Mouse (Mus musculus) right cerebral cortex, adult 2 months (tissue): ENCODE data around the gene Rhox2c.
"Not testable (repeated sequence)": the region's sequence is repeated elsewhere in the genome, so short reads cannot be mapped to it uniquely, and the experiment has no call there.

ENCODE experiments used
- DNase-seq, 2 experiments: peaks; one replicate each; pipeline ENCODE4 v3.0.0; 2021 to 2022; ENCODE audit warnings: low spot score in 2 of 2

Rhox2c gene

GRCm38 (mm10) chrX:37453380-37453779 is at the start of gene Rhox2c:
Gene Rhox2c, plus strand, starts transcription at chrX:37453680.
- not testable (repeated sequence) for DNase-seq

GRCm38 (mm10) chrX:37411767-37412166 is 41.7 kb upstream of the Rhox2c start, which contains the start of gene Rhox2b:
Gene Rhox2b, plus strand, starts transcription at chrX:37412067.
- not testable (repeated sequence) for DNase-seq

DNA sequence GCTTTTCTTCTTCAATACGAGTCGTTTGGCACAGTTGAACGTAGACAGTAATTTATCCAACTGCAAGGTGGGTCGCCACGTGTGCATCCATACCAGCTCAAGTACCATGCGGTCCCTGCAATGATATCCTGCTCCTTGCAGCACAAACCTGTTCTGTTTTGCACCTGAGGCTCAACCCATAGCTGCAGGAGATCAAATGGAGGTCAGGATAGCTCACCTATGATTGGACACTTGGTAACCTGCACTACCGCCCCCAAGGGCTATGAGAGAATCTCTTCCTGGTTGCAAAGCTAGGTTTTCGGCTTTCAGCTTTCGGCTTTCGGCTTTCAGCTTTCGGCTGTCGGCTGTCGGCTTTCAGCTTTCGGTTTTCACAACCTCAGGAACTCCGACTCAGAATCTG is 21.3 kb upstream of the Rhox2c start, which contains the start of gene Rhox4b:
TSS of gene Rhox4b (plus strand) at position 301 of the 400 bp plus-strand sequence.
- not testable (repeated sequence) for DNase-seq

GRCm38 (mm10) chrX:37458285-37458684 is 4.8 kb downstream of the Rhox2c start, which contains the start of gene Rhox3c:
Gene Rhox3c, plus strand, starts transcription at chrX:37458585.
- DNase-seq, result not testable (repeated sequence)

DNA sequence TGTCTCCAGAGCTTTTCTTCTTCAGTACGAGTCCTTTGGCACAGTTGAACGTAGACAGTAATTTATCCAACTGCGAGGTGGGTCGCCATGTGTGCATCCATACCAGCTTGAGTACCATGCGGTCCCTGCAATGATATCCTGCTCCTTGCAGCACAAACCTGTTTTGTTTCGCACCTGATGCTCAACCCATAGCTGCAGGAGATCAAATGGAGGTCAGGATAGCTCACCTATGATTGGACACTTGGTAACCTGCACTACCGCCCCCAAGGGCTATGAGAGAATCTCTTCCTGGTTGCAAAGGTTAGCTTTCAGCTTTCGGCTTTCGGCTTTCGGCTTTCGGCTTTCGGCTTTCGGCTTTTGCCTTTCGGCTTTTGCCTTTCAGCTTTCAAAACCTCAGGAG is 26.6 kb downstream of the Rhox2c start, which contains the start of gene Rhox4c:
TSS of gene Rhox4c (plus strand) at position 301 of the 400 bp plus-strand sequence.
- not testable (repeated sequence) for DNase-seq

DNA sequence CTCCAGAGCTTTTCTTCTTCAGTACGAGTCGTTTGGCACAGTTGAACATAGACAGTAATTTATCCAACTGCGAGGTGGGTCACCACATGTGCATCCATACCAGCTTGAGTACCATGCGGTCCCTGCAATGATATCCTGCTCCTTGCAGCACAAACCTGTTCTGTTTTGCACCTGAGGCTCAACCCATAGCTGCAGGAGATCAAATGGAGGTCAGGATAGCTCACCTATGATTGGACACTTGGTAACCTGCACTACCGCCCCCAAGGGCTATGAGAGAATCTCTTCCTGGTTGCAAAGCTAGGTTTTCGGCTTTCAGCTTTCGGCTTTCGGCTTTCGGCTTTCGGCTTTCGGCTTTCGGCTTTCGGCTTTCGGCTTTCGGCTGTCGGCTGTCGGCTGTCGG is 60.6 kb downstream of the Rhox2c start, which contains the start of gene Rhox4d:
TSS of gene Rhox4d (plus strand) at position 301 of the 400 bp plus-strand sequence.
- DNase-seq, result not testable (repeated sequence)
